Mouse (Mus musculus) kidney, adult 2 months (tissue): Measurements from ENCODE around the gene Zfp689.

Experiments used
- CTCF ChIP-seq: fragments of 200-500 bp; conservative IDR thresholded peaks from 2 replicates; pipeline ENCODE4 v1.5.1; 2011; ENCODE audit warnings: low read depth, mild to moderate bottlenecking, control low read depth, low read length, moderate library complexity, mixed read lengths; ENCODE audit not compliant: insufficient read depth, insufficient read length
- POLR2A ChIP-seq: fragments of 200-500 bp; IDR thresholded peaks from one replicate; pipeline ENCODE4 v1.6.1; 2011; ENCODE audit warnings: low read depth, low read length, control low read depth

DNA sequence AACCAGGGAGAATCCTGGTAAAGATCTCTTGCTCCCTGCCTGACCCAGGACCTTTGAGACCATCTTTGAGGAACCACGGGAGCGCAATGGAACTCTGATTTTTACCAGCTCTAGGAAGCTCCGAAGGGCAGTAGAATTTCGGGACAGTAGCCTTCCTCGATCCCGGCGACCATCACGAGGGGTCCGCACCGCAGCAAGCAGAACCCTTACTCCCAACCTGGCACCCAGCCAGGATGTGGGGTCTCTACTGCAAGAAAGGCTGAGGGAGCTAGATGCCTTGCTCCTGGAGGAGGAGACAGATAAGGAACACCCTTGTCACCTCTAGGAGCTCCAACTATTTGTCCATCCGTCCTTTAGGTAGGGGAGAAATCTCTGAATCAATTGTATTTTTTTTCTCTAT lies 27.4 kb upstream of the Zfp689 start:
- TF ChIP-seq CTCF: no peak
- no peak for TF ChIP-seq POLR2A
